Mouse (Mus musculus) myocyte (in vitro differentiated cells): ENCODE data around the gene P4ha1. TPM values are rescaled to one million over a fixed set of nuclear protein-coding genes. Genes with fewer than 3 reads are reported as not detected.
A peak's percentile ranks its signal among the peaks of the same experiment; 100 is the strongest.

Experiments
- H3K27me3 ChIP-seq: one replicate; pipeline ENCODE4 v1.6.1; 2011; ENCODE audit not compliant: control insufficient read depth, insufficient read depth, insufficient read length
- H3K36me3 ChIP-seq: one replicate; pipeline ENCODE4 v1.6.1; 2011; ENCODE audit not compliant: control insufficient read depth, insufficient read depth
- H3K4me2 ChIP-seq: one replicate; pipeline ENCODE4 v1.6.1; 2011; ENCODE audit warnings: low read depth, control low read depth
- H3K4me3 ChIP-seq: one replicate; pipeline ENCODE4 v1.5.1; 2011; ENCODE audit warnings: mild to moderate bottlenecking, control low read depth, moderate library complexity
- H3K79me2 ChIP-seq: one replicate; pipeline ENCODE4 v1.6.1; 2011; ENCODE audit not compliant: control insufficient read depth, insufficient read depth
- H3ac ChIP-seq: one replicate; pipeline ENCODE4 v1.6.1; 2011; ENCODE audit not compliant: control insufficient read depth, insufficient read length
- CEBPB ChIP-seq: IDR thresholded peaks from 2 replicates; pipeline ENCODE4 v1.6.1; 2011; ENCODE audit warnings: mild to moderate bottlenecking, moderate library complexity; ENCODE audit not compliant: poor library complexity, insufficient read depth, severe bottlenecking
- E2F4 ChIP-seq: IDR thresholded peaks from one replicate; pipeline ENCODE4 v1.6.1; 2011; ENCODE audit warnings: mild to moderate bottlenecking, control low read depth, moderate library complexity; ENCODE audit not compliant: insufficient read depth
- MAX ChIP-seq: IDR thresholded peaks from one replicate; pipeline ENCODE4 v1.6.1; 2011; ENCODE audit warnings: low read depth, mild to moderate bottlenecking, control low read depth
- MYOD1 ChIP-seq, 3 experiments: IDR thresholded peaks; one replicate each; pipeline ENCODE4 v1.6.1; 2011; ENCODE audit warnings: control low read depth in 2 of 3, low read depth in 2 of 3, mild to moderate bottlenecking in 2 of 3, moderate library complexity in 1 of 3; ENCODE audit not compliant: insufficient read length in 2 of 3, control insufficient read depth in 1 of 3
- MYOG ChIP-seq, 3 experiments: IDR thresholded peaks; one replicate each; pipeline ENCODE4 v1.6.1; 2011; ENCODE audit warnings: control low read depth in 2 of 3, low read depth in 2 of 3, mild to moderate bottlenecking in 2 of 3; ENCODE audit not compliant: insufficient read length in 2 of 3, control insufficient read depth in 1 of 3, insufficient read depth in 1 of 3
- POLR2A ChIP-seq: IDR thresholded peaks from one replicate; pipeline ENCODE4 v1.6.1; 2011; ENCODE audit warnings: low read depth, mild to moderate bottlenecking, control low read depth, moderate library complexity; ENCODE audit not compliant: insufficient read length
- POLR2AphosphoS2 ChIP-seq: IDR thresholded peaks from one replicate; pipeline ENCODE4 v1.6.1; 2011; ENCODE audit warnings: low read depth, control low read depth; ENCODE audit not compliant: insufficient read length
- REST ChIP-seq: IDR thresholded peaks from one replicate; pipeline ENCODE4 v1.6.1; 2011; ENCODE audit warnings: mild to moderate bottlenecking, control low read depth, moderate library complexity; ENCODE audit not compliant: insufficient read depth, insufficient read length
- SRF ChIP-seq: IDR thresholded peaks from one replicate; pipeline ENCODE4 v1.6.1; 2011; ENCODE audit warnings: low read depth; ENCODE audit not compliant: control insufficient read depth, insufficient read length
- TCF12 ChIP-seq: IDR thresholded peaks from one replicate; pipeline ENCODE4 v1.6.1; 2011; ENCODE audit warnings: mild to moderate bottlenecking, control low read depth; ENCODE audit not compliant: poor library complexity, insufficient read depth, severe bottlenecking
- TCF3 ChIP-seq: IDR thresholded peaks from one replicate; pipeline ENCODE4 v1.6.1; 2011; ENCODE audit warnings: low read depth, control low read depth; ENCODE audit not compliant: insufficient read length
- USF1 ChIP-seq: IDR thresholded peaks from one replicate; pipeline ENCODE4 v1.6.1; 2011; ENCODE audit warnings: low read depth, mild to moderate bottlenecking, control low read depth, moderate library complexity
- polyA plus RNA-seq: library from polyadenylated mRNA; unstranded; fragments of >200 nt; fragmentation: generic; extraction: Trizol; gene quantifications from one replicate; pipeline ENCODE4 v1.2.1, GENCODE M21; 2012; ENCODE audit warnings: missing spikeins

The P4ha1 gene
- polyA plus RNA-seq, 1 experiment, result 107 TPM

DNA sequence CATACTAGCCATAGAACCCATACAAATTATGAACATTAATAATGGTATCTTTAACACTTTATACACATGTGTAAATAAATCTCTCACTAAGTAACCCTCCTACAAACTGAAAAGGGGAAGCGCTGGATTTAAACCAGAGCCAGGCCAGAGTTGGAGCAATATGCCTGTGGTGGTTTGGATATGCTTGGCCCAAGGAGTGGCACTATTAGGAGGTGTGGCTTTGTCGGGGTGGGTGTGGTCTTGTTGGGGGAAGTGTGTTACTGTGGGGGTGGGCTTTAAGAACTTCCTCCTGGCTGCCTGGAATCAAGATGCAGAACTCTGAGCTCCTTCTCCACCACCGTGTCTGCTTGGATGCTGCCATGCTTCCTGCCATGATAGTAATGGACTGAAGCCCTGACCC is 39.9 kb upstream of the P4ha1 start:
- TF ChIP-seq SRF (no peak), POLR2A (no peak), REST (no peak), CEBPB (no peak), E2F4 (no peak), TCF12 (no peak)
- no peaks in the 10 kb centered on the region for H3K36me3 ChIP-seq
- H3K27me3 ChIP-seq, result no peaks in the 10 kb centered on the region
- no peak overlapping the region for H3K4me2 ChIP-seq
- H3K4me3 ChIP-seq, result no peak overlapping the region
- H3K79me2 ChIP-seq, result no peaks in the 10 kb centered on the region
- H3ac ChIP-seq, result no peak overlapping the region

DNA sequence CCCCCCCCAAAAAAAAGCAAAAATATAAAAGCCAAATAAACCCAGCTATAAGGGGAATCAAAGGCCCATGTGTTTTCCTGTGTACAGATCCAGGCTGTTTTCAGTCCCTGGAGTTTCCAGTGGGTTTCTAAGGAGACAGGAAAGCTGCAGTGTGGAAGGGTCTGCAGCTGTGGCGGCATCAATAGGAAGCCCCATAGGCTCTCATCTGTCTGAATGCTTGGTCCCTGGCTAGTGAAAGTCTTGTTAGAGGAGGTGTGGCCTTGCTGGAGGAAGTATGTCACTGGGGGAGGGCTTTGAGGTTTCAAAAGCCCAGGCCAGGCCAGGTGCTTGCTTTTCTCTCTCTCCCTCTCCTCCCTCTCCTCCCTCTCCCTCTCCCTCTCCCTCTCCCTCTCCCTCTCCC is 39.3 kb upstream of the P4ha1 start:
- H3K79me2 ChIP-seq, result no peaks in the 10 kb centered on the region
- TF ChIP-seq TCF3, result no peak
- TF ChIP-seq SRF, result no peak
- no peak for TF ChIP-seq POLR2AphosphoS2
- TF ChIP-seq MYOG (IDR thresholded peaks at IDR 0.05; ENCODE audit: control insufficient read depth in 1 of 3, insufficient read depth in 1 of 3, insufficient read length in 2 of 3, low read depth in 2 of 3), result no peak
- TF ChIP-seq MYOD1 (IDR thresholded peaks at IDR 0.05; ENCODE audit: control insufficient read depth in 1 of 3, insufficient read length in 2 of 3, low read depth in 2 of 3), result no peak

DNA sequence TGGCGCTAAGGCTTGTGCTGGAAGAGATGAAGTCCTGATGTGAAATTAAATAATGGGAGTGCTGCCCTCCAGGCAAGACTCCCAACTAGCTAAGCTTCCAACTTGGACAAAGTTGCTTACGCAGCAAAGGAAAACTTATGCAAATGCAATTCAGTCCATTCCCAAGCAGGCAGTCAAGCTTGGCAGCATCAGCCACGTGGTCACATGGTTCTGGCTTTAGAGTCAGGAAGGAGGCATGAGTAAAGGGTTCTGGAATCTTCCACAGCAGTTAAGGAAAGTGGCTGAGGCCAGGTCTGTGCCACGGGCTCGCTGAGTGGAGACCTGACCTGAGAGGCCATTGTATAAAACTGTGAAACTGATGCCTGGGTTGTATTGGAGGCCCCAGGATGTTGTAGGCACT is 37.6 kb upstream of the P4ha1 start:
- no peaks in the 10 kb centered on the region for H3K27me3 ChIP-seq
- H3K36me3 ChIP-seq, result no peaks in the 10 kb centered on the region
- H3K4me3 ChIP-seq, result no peak overlapping the region
- H3K79me2 ChIP-seq, result no peaks in the 10 kb centered on the region
- no peak overlapping the region for H3K4me2 ChIP-seq
- TF ChIP-seq USF1 (peak; percentile 79), TCF3 (no peak)
- no peak overlapping the region for H3ac ChIP-seq

More for the DNA sequence above, 39.3 kb upstream of the P4ha1 start:
- H3K36me3 ChIP-seq, result no peaks in the 10 kb centered on the region
- H3K27me3 ChIP-seq, result no peaks in the 10 kb centered on the region
- no peak overlapping the region for H3ac ChIP-seq
- no peak overlapping the region for H3K4me3 ChIP-seq
- no peak overlapping the region for H3K4me2 ChIP-seq

GRCm38 (mm10) chr10:59287251-59287650 is 35.8 kb upstream of the P4ha1 start:
- Histone ChIP-seq H3K79me2 (no peaks in the 10 kb centered on the region), H3K27me3 (no peaks in the 10 kb centered on the region), H3K4me2 (no peak overlapping the region), H3K4me3 (no peak overlapping the region), H3K36me3 (no peaks in the 10 kb centered on the region), H3ac (no peak overlapping the region)
- TF ChIP-seq SRF (no peak), CEBPB (no peak), MYOG (IDR thresholded peaks at IDR 0.05; ENCODE audit: control insufficient read depth in 1 of 3, insufficient read depth in 1 of 3, insufficient read length in 2 of 3, low read depth in 2 of 3) (no peak), MYOD1 (IDR thresholded peaks at IDR 0.05; ENCODE audit: control insufficient read depth in 1 of 3, insufficient read length in 2 of 3, low read depth in 2 of 3) (no peak), MAX (no peak), TCF3 (no peak), REST (no peak), POLR2A (no peak), TCF12 (no peak)

DNA sequence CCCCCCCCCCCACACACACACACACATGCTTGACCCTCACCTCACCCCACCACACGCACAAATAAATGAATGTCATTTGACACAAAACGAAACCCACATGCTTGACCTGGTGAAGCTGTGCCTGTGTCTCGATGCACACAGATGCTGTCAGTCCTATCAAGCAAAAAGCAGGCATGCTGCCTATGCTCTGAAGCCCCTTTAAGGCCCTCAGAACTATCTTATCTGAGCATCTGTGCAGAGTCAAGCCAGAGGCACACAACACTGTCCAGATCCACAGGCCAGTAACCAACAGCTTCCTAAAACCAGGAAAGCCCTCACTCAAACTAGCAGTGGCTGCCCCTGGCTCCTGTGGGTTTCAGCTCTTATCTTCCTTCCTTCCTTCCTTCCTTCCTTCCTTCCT is 35.4 kb upstream of the P4ha1 start:
- TF ChIP-seq CEBPB (no peak), TCF12 (no peak), POLR2A (no peak), USF1 (no peak), TCF3 (no peak), E2F4 (no peak), REST (no peak)
- Histone ChIP-seq H3ac (no peak overlapping the region), H3K27me3 (no peaks in the 10 kb centered on the region), H3K79me2 (no peaks in the 10 kb centered on the region), H3K4me3 (no peak overlapping the region), H3K4me2 (no peak overlapping the region), H3K36me3 (no peaks in the 10 kb centered on the region)

DNA sequence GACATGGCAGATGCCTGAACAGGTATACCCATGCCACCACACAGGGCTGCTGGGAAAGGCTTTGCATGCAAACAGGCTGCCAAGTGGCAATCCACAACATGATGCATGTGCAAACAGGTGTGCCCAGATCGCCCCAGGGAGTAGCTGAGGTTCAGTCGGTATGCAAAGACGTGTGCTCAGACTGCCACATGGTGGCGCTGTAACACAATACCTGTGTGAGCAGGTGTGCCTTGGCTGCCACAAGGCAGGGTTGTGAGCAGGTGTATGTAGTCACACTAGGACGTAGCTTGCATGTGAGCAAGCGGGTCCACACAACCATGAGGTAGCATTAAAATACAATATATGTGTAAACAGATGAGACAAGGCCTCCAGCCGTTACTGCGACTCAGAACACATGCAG is 34.0 kb upstream of the P4ha1 start:
- H3K4me2 ChIP-seq, result no peak overlapping the region
- no peaks in the 10 kb centered on the region for H3K27me3 ChIP-seq
- TF ChIP-seq CEBPB (no peak), SRF (no peak), USF1 (no peak)
- no peak overlapping the region for H3ac ChIP-seq
- H3K4me3 ChIP-seq, result no peak overlapping the region
- H3K36me3 ChIP-seq, result no peaks in the 10 kb centered on the region
- no peaks in the 10 kb centered on the region for H3K79me2 ChIP-seq
